Mouse (Mus musculus) intestine, postnatal 0 days (tissue): ENCODE data around the gene Gm36210. TPM values are rescaled to one million over a fixed set of nuclear protein-coding genes. Genes with fewer than 3 reads are reported as not detected.
"Not testable (repeated sequence)": the region's sequence is repeated elsewhere in the genome, so short reads cannot be mapped to it uniquely, and the experiment has no call there.

Experiments
- ATAC-seq: fragments of 200-750 bp; cut with Nextera tagmentation; 2 replicates; pipeline ENCODE4 v1.8.0; 2017; ENCODE audit warnings: mild to moderate bottlenecking, moderate TSS enrichment, moderate library complexity
- H3K27ac ChIP-seq: fragments of 300-500 bp; sonication (generic); 2 replicates; pipeline ENCODE4 v1.5.1; 2014; ENCODE audit warnings: mild to moderate bottlenecking, low read depth, low read length, moderate library complexity
- H3K27me3 ChIP-seq: fragments of 300-500 bp; sonication (generic); replicated peaks from 2 replicates; pipeline ENCODE4 v1.6.1; 2014; ENCODE audit warnings: low read length, mixed read lengths; ENCODE audit not compliant: control insufficient read depth, insufficient read depth
- H3K36me3 ChIP-seq: fragments of 300-500 bp; sonication (generic); 2 replicates; pipeline ENCODE4 v1.6.1; 2014; ENCODE audit warnings: mild to moderate bottlenecking, moderate library complexity; ENCODE audit not compliant: control insufficient read depth, insufficient read depth
- H3K4me1 ChIP-seq: fragments of 300-500 bp; sonication (generic); replicated peaks from 2 replicates; pipeline ENCODE4 v1.6.1; 2014; ENCODE audit warnings: antibody characterized with exemption, low read length, mixed read lengths; ENCODE audit not compliant: control insufficient read depth, insufficient read depth
- H3K4me2 ChIP-seq: fragments of 300-500 bp; sonication (generic); replicated peaks from 2 replicates; pipeline ENCODE4 v1.6.1; 2014; ENCODE audit warnings: low read depth, mild to moderate bottlenecking, moderate library complexity
- H3K4me3 ChIP-seq: fragments of 300-500 bp; sonication (generic); 2 replicates; pipeline ENCODE4 v1.5.1; 2014; ENCODE audit warnings: low read depth, low read length
- H3K9ac ChIP-seq: fragments of 300-500 bp; sonication (generic); 2 replicates; pipeline ENCODE4 v1.6.1; 2014; ENCODE audit warnings: mild to moderate bottlenecking, low read depth, low read length
- H3K9me3 ChIP-seq: fragments of 300-500 bp; sonication (generic); 2 replicates; pipeline ENCODE4 v1.6.1; 2016; ENCODE audit warnings: mixed run types; ENCODE audit not compliant: control insufficient read depth
- CTCF ChIP-seq: sonication (generic); IDR thresholded peaks from 2 replicates; pipeline ENCODE4 v1.5.1; 2016; ENCODE audit warnings: low read depth, mild to moderate bottlenecking, control low read depth, antibody characterized with exemption, moderate library complexity
- WGBS: fragments of 180-500 bp; shearing (Covaris S2); extraction: QIAGEN DNeasy Blood & Tissue Kit; methylation state at CpG from one replicate; pipeline ENCODE4 v1.1.7; 2014; 5-methylcytosine and 5-hydroxymethylcytosine counted together
- polyA plus RNA-seq: library from polyadenylated mRNA; unstranded; fragments of >200 nt; fragmentation: Nextera tagmentation; extraction: Ambion mirVana; gene quantifications from 2 replicates; pipeline ENCODE4 v1.2.1, GENCODE M21; 2015

Gene Gm36210
- polyA plus RNA-seq, 1 experiment from 2014 or later = not detected

GRCm38 (mm10) chr7:4900523-4900851 is 5.8 kb downstream of the Gm36210 start:
- TF ChIP-seq CTCF = no peak
- Histone ChIP-seq H3K4me2 (peak overlapping the region; percentile 65), H3K9ac (no peak overlapping the region)

GRCm38 (mm10) chr7:4899649-4900522 is 6.4 kb downstream of the Gm36210 start:
- Histone ChIP-seq H3K4me2 (peak overlapping the region; percentile 65), H3K4me3 (peak overlapping the region; percentile 13), H3K9me3 (no peaks in the 10 kb centered on the region), H3K27me3 (no peaks in the 10 kb centered on the region), H3K36me3 (no peaks in the 10 kb centered on the region), H3K9ac (no peak overlapping the region), H3K27ac (no peak overlapping the region), H3K4me1 (no peaks in the 10 kb centered on the region)
- 8% methylated on average over 19 of the region's 19 CpGs for WGBS
- ATAC-seq = no peak
- TF ChIP-seq CTCF = no peak

More at GRCm38 (mm10) chr7:4900523-4900851, 5.8 kb downstream of the Gm36210 start:
- no peaks in the 10 kb centered on the region for H3K27me3 ChIP-seq
- ATAC-seq = no peak
- H3K4me1 ChIP-seq = no peaks in the 10 kb centered on the region
- WGBS = 33% methylated on average over 11 of the region's 11 CpGs
- peak overlapping the region; percentile 13 for H3K4me3 ChIP-seq
- H3K9me3 ChIP-seq = no peaks in the 10 kb centered on the region
- H3K36me3 ChIP-seq = no peaks in the 10 kb centered on the region
- no peak overlapping the region for H3K27ac ChIP-seq

DNA sequence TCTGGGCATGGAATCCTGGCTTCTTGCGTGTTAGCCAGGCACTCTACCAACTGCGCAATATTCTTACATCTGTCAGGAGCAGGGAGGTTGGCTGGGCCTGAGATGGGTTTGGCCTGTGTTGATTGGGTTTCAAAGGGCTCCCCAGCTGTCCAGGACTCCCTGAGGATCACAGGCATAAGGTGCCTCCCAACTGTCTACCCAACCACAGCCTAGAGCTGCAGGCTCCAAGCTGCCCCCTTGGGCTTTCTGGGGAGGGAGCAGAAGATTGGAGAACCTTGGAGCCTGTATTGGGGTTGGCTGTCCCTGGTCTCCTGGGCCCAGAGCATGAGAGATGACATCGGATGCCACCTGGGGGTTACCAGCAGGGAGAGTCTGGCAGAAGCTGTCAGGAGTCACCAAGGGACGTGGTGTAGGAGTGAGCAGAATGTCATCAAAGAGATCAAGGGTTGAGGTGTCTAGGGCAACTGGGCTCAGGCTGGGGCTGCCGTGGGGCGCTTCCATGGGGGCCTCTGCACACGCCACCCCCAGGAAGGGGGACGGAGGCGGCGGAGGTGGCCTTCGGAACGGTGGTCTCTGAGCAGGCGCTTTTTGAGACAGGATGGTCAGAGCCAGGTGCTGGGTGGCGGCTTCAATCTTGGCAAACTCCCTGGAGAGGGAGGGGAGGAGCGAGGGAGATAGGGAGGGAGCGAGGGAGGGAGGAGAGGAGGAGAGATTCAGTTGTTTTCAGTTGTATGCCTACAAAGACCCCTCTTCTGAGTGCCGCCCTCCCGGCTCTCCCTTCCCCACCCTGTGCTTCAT is 7.3 kb downstream of the Gm36210 start:
- Histone ChIP-seq H3K27ac (no peak overlapping the region), H3K27me3 (no peaks in the 10 kb centered on the region), H3K4me1 (no peaks in the 10 kb centered on the region), H3K4me3 (peak overlapping the region; percentile 13), H3K9ac (no peak overlapping the region), H3K9me3 (no peaks in the 10 kb centered on the region), H3K36me3 (no peaks in the 10 kb centered on the region), H3K4me2 (peak overlapping the region; percentile 65)
- 25% methylated on average over 17 of the region's 18 CpGs for WGBS
- ATAC-seq = peak; percentile 19
- TF ChIP-seq CTCF = no peak

- H3K36me3 ChIP-seq = no peaks in the 10 kb centered on the region
- WGBS = 43% methylated on average over 11 of the region's 11 CpGs
- TF ChIP-seq CTCF = no peak
- H3K27me3 ChIP-seq = no peaks in the 10 kb centered on the region
- no peak overlapping the region for H3K9ac ChIP-seq
- no peak for ATAC-seq
- H3K9me3 ChIP-seq = no peaks in the 10 kb centered on the region
- no peak overlapping the region for H3K4me3 ChIP-seq
- H3K4me2 ChIP-seq = no peak overlapping the region
- H3K27ac ChIP-seq = no peak overlapping the region
- H3K4me1 ChIP-seq = no peaks in the 10 kb centered on the region
Measured at GRCm38 (mm10) chr7:4895186-4895585, 11.1 kb downstream of the Gm36210 start.

DNA sequence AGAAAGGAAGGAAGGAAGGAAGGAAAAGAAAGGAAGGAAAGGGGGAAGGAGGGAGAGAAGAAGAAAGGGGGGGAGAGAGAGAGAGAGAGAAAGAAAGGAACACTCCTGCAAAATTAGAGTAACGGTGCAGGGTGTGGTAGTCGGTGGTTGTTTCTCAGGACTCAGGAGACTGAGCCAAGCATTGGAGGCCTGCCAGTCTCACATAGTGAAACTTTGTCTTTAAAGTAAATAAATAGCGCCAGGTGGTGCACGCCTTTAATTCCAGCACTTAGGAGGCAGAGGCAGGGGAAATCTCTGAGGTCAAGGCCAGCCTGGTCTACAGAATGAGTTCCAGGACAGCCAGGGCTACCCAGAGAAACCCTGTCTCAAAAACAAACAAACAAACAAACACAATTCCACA is 19.6 kb downstream of the Gm36210 start:
- Histone ChIP-seq H3K27me3 (no peaks in the 10 kb centered on the region), H3K36me3 (no peaks in the 10 kb centered on the region; the same call in 1 of the 2 replicates), H3K9me3 (no peaks in the 10 kb centered on the region), H3K27ac (no peak overlapping the region), H3K4me2 (no peak overlapping the region), H3K4me1 (no peaks in the 10 kb centered on the region), H3K4me3 (no peak overlapping the region), H3K9ac (no peak overlapping the region)
- 46% methylated on average over 4 of the region's 4 CpGs for WGBS
- no peak for TF ChIP-seq CTCF
- no peak for ATAC-seq

DNA sequence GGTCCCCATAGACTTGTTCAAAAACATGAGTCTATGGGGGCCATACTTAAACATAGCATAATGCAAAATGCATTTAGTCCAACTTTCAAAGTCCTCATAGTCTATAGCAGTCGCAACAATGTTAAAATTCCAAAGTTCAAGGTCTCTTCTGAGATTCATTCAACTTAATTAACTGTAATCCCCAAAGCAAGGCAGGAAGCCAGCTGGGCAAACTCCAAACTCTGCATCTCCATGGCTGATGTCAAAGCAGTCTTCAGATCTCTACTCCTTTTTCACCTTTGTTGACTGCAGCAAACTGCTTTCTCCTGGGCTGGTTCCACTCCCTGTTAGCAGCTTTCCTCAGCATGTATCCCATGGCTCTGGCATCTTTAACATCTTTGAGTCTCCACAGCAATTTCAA is 27.3 kb downstream of the Gm36210 start:
- not testable (repeated sequence) for H3K9ac ChIP-seq, H3K4me2 ChIP-seq, H3K9me3 ChIP-seq, H3K4me1 ChIP-seq, H3K27me3 ChIP-seq, ATAC-seq, H3K4me3 ChIP-seq, H3K27ac ChIP-seq, H3K36me3 ChIP-seq
- WGBS = 60% methylated on average over 1 of the region's 1 CpGs
